Mouse (Mus musculus): ENCODE results near the gene Tiam1.

Gene Tiam1

GRCm38 (mm10) chr16:90142574-90143415 lies 774 bp downstream of the Tiam1 start:
- DNase-seq = peak; percentile 46

- DNase-seq = peak in 1 of 2 experiments; percentile 17
These were observed 1.4 kb downstream of the Tiam1 start for GRCm38 (mm10) chr16:90142247-90142573.

- no peak for DNase-seq
These were observed 2.0 kb downstream of the Tiam1 start for GRCm38 (mm10) chr16:90141556-90141955.

- no peak for DNase-seq
These were observed 3.0 kb downstream of the Tiam1 start for GRCm38 (mm10) chr16:90140571-90140970.

- DNase-seq = no peak
These were observed 3.9 kb downstream of the Tiam1 start for GRCm38 (mm10) chr16:90139696-90140095.

GRCm38 (mm10) chr16:90138151-90138550 lies 5.4 kb downstream of the Tiam1 start:
- DNase-seq = no peak

GRCm38 (mm10) chr16:90137175-90137574 lies 6.4 kb downstream of the Tiam1 start:
- DNase-seq = no peak

GRCm38 (mm10) chr16:90135580-90135979 lies 8.0 kb downstream of the Tiam1 start:
- DNase-seq = peak in 1 of 2 experiments; percentile 11

GRCm38 (mm10) chr16:90134351-90134750 lies 9.2 kb downstream of the Tiam1 start:
- no peak for DNase-seq

- no peak for DNase-seq
These were observed 10.8 kb downstream of the Tiam1 start for GRCm38 (mm10) chr16:90132816-90133215.

GRCm38 (mm10) chr16:90132331-90132730 lies 11.2 kb downstream of the Tiam1 start:
- no peak for DNase-seq

GRCm38 (mm10) chr16:90128817-90129587 lies 14.6 kb downstream of the Tiam1 start:
- DNase-seq = no peak

GRCm38 (mm10) chr16:90128361-90128760 lies 15.2 kb downstream of the Tiam1 start:
- DNase-seq = no peak

- no peak for DNase-seq
These were observed 18.0 kb downstream of the Tiam1 start for GRCm38 (mm10) chr16:90125318-90126314.

- no peak for DNase-seq
These were observed 20.5 kb downstream of the Tiam1 start for GRCm38 (mm10) chr16:90123091-90123490.

GRCm38 (mm10) chr16:90122439-90122838 lies 21.1 kb downstream of the Tiam1 start:
- peak; percentile 6 for DNase-seq

- DNase-seq = no peak
These were observed 21.8 kb downstream of the Tiam1 start for GRCm38 (mm10) chr16:90121799-90122198.

GRCm38 (mm10) chr16:90119969-90120368 lies 23.6 kb downstream of the Tiam1 start:
- peak; percentile 22 to 37 for DNase-seq

- DNase-seq = no peak
These were observed 26.9 kb downstream of the Tiam1 start for GRCm38 (mm10) chr16:90116637-90117182.

- no peak for DNase-seq
These were observed 30.9 kb downstream of the Tiam1 start for GRCm38 (mm10) chr16:90112577-90113155.

- DNase-seq = no peak
These were observed 34.1 kb downstream of the Tiam1 start for GRCm38 (mm10) chr16:90109500-90109899.
